ENCODE assay signal across 7 mouse cellular contexts in the genomic region with DNA sequence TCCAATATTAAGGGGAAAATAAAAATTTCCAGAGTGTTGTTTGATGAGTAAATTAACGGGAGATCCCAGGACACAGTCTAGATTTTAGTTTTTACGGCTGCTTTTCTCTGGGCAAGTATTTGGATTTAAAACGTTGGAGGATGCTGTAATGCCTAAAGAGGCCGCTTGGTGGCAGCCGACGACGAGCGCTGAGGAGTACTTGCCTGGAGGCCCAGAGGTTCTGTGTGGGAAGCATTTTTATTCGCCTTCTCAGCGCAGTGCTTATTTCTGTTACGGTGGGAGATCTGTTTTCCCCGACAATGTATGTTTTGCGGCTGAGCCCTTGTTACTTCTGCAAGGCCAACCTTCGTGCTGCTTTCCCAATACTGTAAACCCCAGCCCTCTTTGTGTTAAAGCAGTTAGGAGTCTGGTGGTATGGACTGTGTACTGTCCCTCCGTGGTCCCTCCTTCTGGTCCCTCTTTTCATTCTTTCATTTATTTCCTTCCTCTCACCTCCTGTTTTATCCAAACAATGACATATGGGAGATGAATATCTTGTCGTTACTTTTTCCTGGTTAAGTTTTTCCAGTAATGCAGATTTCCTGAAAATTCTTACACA.
DNase-seq lines count a peak whose midpoint lies in the region; ATAC-seq and TF ChIP-seq lines count a peak whose summit lies in the region.

No protein-coding gene starts in this region.

- H3K4me2 ChIP-seq in midbrain, embryonic 11.5 days = no peak overlapping the region

- TF ChIP-seq CTCF in spleen, adult 2 months (IDR thresholded peaks at IDR 0.05; ENCODE audit: extremely low read depth, insufficient read depth, insufficient read length, insufficient replicate concordance) = peak; percentile 52; the same call in 1 of the 2 replicates

- no peak overlapping the region for H3K4me3 ChIP-seq in midbrain, embryonic 11.5 days (ENCODE audit: low read depth, low read length)
- no peak overlapping the region for H3K4me3 ChIP-seq in spleen, adult 2 months (ENCODE audit: extremely low read depth, insufficient read depth, insufficient read length)

- no peaks in the 10 kb centered on the region for H3K4me1 ChIP-seq in midbrain, embryonic 11.5 days (ENCODE audit: control insufficient read depth, insufficient read depth, low read length)
- no peaks in the 10 kb centered on the region for H3K4me1 ChIP-seq in spleen, adult 2 months (ENCODE audit: control insufficient read depth, insufficient read depth, insufficient read length)

- no peaks in the 10 kb centered on the region for H3K9me3 ChIP-seq in midbrain, embryonic 11.5 days (ENCODE audit: control insufficient read depth, low read length)

- TF ChIP-seq POLR2A in spleen, adult 2 months (IDR thresholded peaks at IDR 0.05; ENCODE audit: low read depth, low read length) = no peak

- DNase-seq in R1 (ENCODE audit: low read depth, low spot score) = peak; percentile 66
- DNase-seq in cerebellum, adult 18-20 months = peak; percentile 57 to 71
- peak; percentile 69 for DNase-seq in forelimb bud, embryonic 11.5 days (ENCODE audit: low read depth, low spot score)
- DNase-seq in left cerebral cortex, adult 8-10 months (ENCODE audit: low spot score in 2 of 2) = peak; percentile 24 to 80
- DNase-seq in midbrain, embryonic 11.5 days (ENCODE audit: low spot score, missing footprints) = peak; percentile 97
- peak in 1 of 2 experiments; percentile 36 for DNase-seq in spleen, adult 2 months (ENCODE audit: low read depth in 1 of 2, low spot score in 2 of 2)

- ATAC-seq in inflammation-experienced regulatory T-cells, adult 6 months = peak; percentile 63
- peak; percentile 87 for ATAC-seq in midbrain, embryonic 11.5 days (ENCODE audit: low FRiP score)

- 20% methylated on average over 16 of the region's 16 CpGs for WGBS in midbrain, embryonic 11.5 days
- 14% methylated on average over 16 of the region's 16 CpGs for WGBS in spleen, adult 2 months

- no peaks in the 10 kb centered on the region for H3K27me3 ChIP-seq in midbrain, embryonic 11.5 days (ENCODE audit: control insufficient read depth, insufficient read depth, low read length)
- no peaks in the 10 kb centered on the region for H3K27me3 ChIP-seq in spleen, adult 2 months (ENCODE audit: control insufficient read depth, insufficient read depth, low read length)

- no peaks in the 10 kb centered on the region for H3K36me3 ChIP-seq in midbrain, embryonic 11.5 days (ENCODE audit: control insufficient read depth, insufficient read depth, low read length)
- H3K36me3 ChIP-seq in spleen, adult 2 months (ENCODE audit: control insufficient read depth, insufficient read depth, low read length) = no peaks in the 10 kb centered on the region

- no peak overlapping the region for H3K27ac ChIP-seq in midbrain, embryonic 11.5 days (ENCODE audit: low read depth, low read length)
- no peak overlapping the region for H3K27ac ChIP-seq in spleen, adult 2 months (ENCODE audit: insufficient read depth, low read length)

- no peak overlapping the region for H3K9ac ChIP-seq in midbrain, embryonic 11.5 days (ENCODE audit: low read length)
